ENCODE assay signal across 8 mouse cellular contexts in genomic region chr3:153943003-153943640, GRCm38 (mm10). TPM values are rescaled to one million over a fixed set of nuclear protein-coding genes. Genes with fewer than 3 reads are reported as not detected.
A peak's percentile ranks its signal among the peaks of the same experiment; 100 is the strongest.
DNase-seq lines count a peak whose midpoint lies in the region; ATAC-seq and TF ChIP-seq lines count a peak whose summit lies in the region.

No protein-coding gene starts in this region.

- WGBS in neural tube, embryonic 11.5 days: 51% methylated on average over 12 of the region's 12 CpGs
- 76% methylated on average over 12 of the region's 12 CpGs for WGBS in forebrain, embryonic 10.5 days
- 45% methylated on average over 12 of the region's 12 CpGs for WGBS in limb, embryonic 11.5 days
- WGBS in stomach, postnatal 0 days: 14% methylated on average over 12 of the region's 12 CpGs

- peaks cover 3% of the 10 kb centered on the region for H3K4me1 ChIP-seq in neural tube, embryonic 11.5 days (ENCODE audit: control insufficient read depth, insufficient read depth, low read length)
- H3K4me1 ChIP-seq in forebrain, embryonic 10.5 days: peaks cover 25% of the 10 kb centered on the region
- peaks cover 7% of the 10 kb centered on the region; the same call in 1 of the 2 replicates for H3K4me1 ChIP-seq in limb, embryonic 11.5 days (ENCODE audit: control insufficient read depth, insufficient read depth, low read length)
- no peaks in the 10 kb centered on the region for H3K4me1 ChIP-seq in stomach, postnatal 0 days (replicated peaks; ENCODE audit: control insufficient read depth, insufficient read depth)

- no peak overlapping the region for H3K27ac ChIP-seq in neural tube, embryonic 11.5 days (ENCODE audit: low read depth, low read length)
- H3K27ac ChIP-seq in forebrain, embryonic 10.5 days: no peak overlapping the region
- no peak overlapping the region for H3K27ac ChIP-seq in limb, embryonic 11.5 days (replicated peaks; ENCODE audit: low read depth, low read length)
- peak overlapping the region; percentile 93 for H3K27ac ChIP-seq in stomach, postnatal 0 days (replicated peaks)

- TF ChIP-seq CTCF in stomach, postnatal 0 days (IDR thresholded peaks at IDR 0.05; ENCODE audit: low read depth): no peak

- H3K36me3 ChIP-seq in neural tube, embryonic 11.5 days (ENCODE audit: control insufficient read depth, insufficient read depth, low read length): no peaks in the 10 kb centered on the region
- peaks cover 22% of the 10 kb centered on the region for H3K36me3 ChIP-seq in forebrain, embryonic 10.5 days (replicated peaks)
- H3K36me3 ChIP-seq in limb, embryonic 11.5 days (ENCODE audit: control insufficient read depth, insufficient read depth, low read length): no peaks in the 10 kb centered on the region
- H3K36me3 ChIP-seq in stomach, postnatal 0 days (ENCODE audit: control insufficient read depth, insufficient read depth, low read length): peaks cover 4% of the 10 kb centered on the region; the same call in 1 of the 2 replicates

- ATAC-seq in neural tube, embryonic 11.5 days (ENCODE audit: insufficient read depth, low FRiP score, low TSS enrichment): no peak
- ATAC-seq in limb, embryonic 11.5 days (ENCODE audit: insufficient number of reproducible peaks, low FRiP score, low TSS enrichment, low read depth): no peak
- ATAC-seq in stomach, postnatal 0 days (ENCODE audit: low FRiP score, low TSS enrichment): no peak

- H3K4me2 ChIP-seq in neural tube, embryonic 11.5 days (ENCODE audit: low read depth): peak overlapping the region; percentile 72
- peak overlapping the region; percentile 50 for H3K4me2 ChIP-seq in limb, embryonic 11.5 days (ENCODE audit: low read depth, severe bottlenecking)
- peak overlapping the region; percentile 70 for H3K4me2 ChIP-seq in stomach, postnatal 0 days (replicated peaks; ENCODE audit: low read depth)

- no peak for DNase-seq in neural tube, embryonic 11.5 days (ENCODE audit: low spot score)
- DNase-seq in neural tube, embryonic 10.5 days (ENCODE audit: extremely low spot score, low spot score): no peak
- DNase-seq in forebrain, embryonic 10.5 days (ENCODE audit: extremely low spot score, low spot score): no peak
- DNase-seq in limb, embryonic 11.5 days (ENCODE audit: low spot score): no peak
- no peak for DNase-seq in stomach, postnatal 0 days (ENCODE audit: low spot score)
- no peak for DNase-seq in frontal cortex, postnatal 25 days (ENCODE audit: low spot score in 2 of 2)
- DNase-seq in right cerebral cortex, postnatal 25 days: no peak
- DNase-seq in layer of hippocampus, postnatal 10 days (ENCODE audit: low spot score in 2 of 2): no peak

- no peaks in the 10 kb centered on the region for H3K9me3 ChIP-seq in neural tube, embryonic 11.5 days (ENCODE audit: control insufficient read depth, low read length)
- no peaks in the 10 kb centered on the region for H3K9me3 ChIP-seq in forebrain, embryonic 10.5 days
- H3K9me3 ChIP-seq in limb, embryonic 11.5 days (ENCODE audit: control insufficient read depth, low read length): no peaks in the 10 kb centered on the region
- H3K9me3 ChIP-seq in stomach, postnatal 0 days (ENCODE audit: control insufficient read depth, low read length): no peaks in the 10 kb centered on the region

- no peaks in the 10 kb centered on the region for H3K27me3 ChIP-seq in neural tube, embryonic 11.5 days (ENCODE audit: control insufficient read depth, insufficient read depth, low read length)
- H3K27me3 ChIP-seq in forebrain, embryonic 10.5 days (ENCODE audit: poor library complexity, severe bottlenecking): no peaks in the 10 kb centered on the region
- no peaks in the 10 kb centered on the region for H3K27me3 ChIP-seq in limb, embryonic 11.5 days (ENCODE audit: control insufficient read depth, insufficient read depth, low read length)
- no peaks in the 10 kb centered on the region for H3K27me3 ChIP-seq in stomach, postnatal 0 days (ENCODE audit: control insufficient read depth, insufficient read depth, low read length)

- no peak for TF ChIP-seq EP300 in stomach, postnatal 0 days (optimal IDR thresholded peaks at IDR 0.05)

- peak overlapping the region; percentile 55 for H3K4me3 ChIP-seq in neural tube, embryonic 11.5 days (ENCODE audit: low read depth, low read length)
- peak overlapping the region; percentile 83 for H3K4me3 ChIP-seq in forebrain, embryonic 10.5 days
- peak overlapping the region; percentile 74 for H3K4me3 ChIP-seq in limb, embryonic 11.5 days (ENCODE audit: low read depth, low read length)
- peak overlapping the region; percentile 74 for H3K4me3 ChIP-seq in stomach, postnatal 0 days (ENCODE audit: low read depth, low read length)

- H3K9ac ChIP-seq in neural tube, embryonic 11.5 days (ENCODE audit: low read length): no peak overlapping the region; the same call in 1 of the 2 replicates
- no peak overlapping the region for H3K9ac ChIP-seq in limb, embryonic 11.5 days (ENCODE audit: low read length)
- no peak overlapping the region for H3K9ac ChIP-seq in stomach, postnatal 0 days (ENCODE audit: low read length)

RNA-seq across cellular contexts. Expression of gene Acadm, which starts 1.3 kb away (rescaled TPM):
- 53.0 and 58.3 TPM in 2 replicates for polyA plus RNA-seq in neural tube, embryonic 11.5 days (2014; fragmentation: Nextera tagmentation; extraction: Ambion mirVana)
- 37.6 and 39.1 TPM in 2 replicates for polyA plus RNA-seq in forebrain, embryonic 10.5 days (2016; fragmentation: Nextera tagmentation; extraction: Ambion mirVana)
- 42.5 and 43.9 TPM in 2 replicates for polyA plus RNA-seq in limb, embryonic 11.5 days (2014; fragmentation: Nextera tagmentation; extraction: Ambion mirVana)
- polyA plus RNA-seq in stomach, postnatal 0 days (2015; fragmentation: Nextera tagmentation; extraction: Ambion mirVana): 85.5 and 88.0 TPM in 2 replicates
- 10 to 100 TPM; 43.8 to 58.1 TPM for total RNA-seq in layer of hippocampus, postnatal 10 days (2021)

RNA-seq across cellular contexts. Expression of gene Slc44a5, which starts 30.1 kb away (rescaled TPM):
- polyA plus RNA-seq in neural tube, embryonic 11.5 days (2014; fragmentation: Nextera tagmentation; extraction: Ambion mirVana): 3.2 and 3.7 TPM in 2 replicates
- 0.82 and 0.91 TPM in 2 replicates for polyA plus RNA-seq in forebrain, embryonic 10.5 days (2016; fragmentation: Nextera tagmentation; extraction: Ambion mirVana)
- 0.24 and 0.39 TPM in 2 replicates for polyA plus RNA-seq in limb, embryonic 11.5 days (2014; fragmentation: Nextera tagmentation; extraction: Ambion mirVana)
- 0.40 and 0.53 TPM in 2 replicates for polyA plus RNA-seq in stomach, postnatal 0 days (2015; fragmentation: Nextera tagmentation; extraction: Ambion mirVana)
- 10 to 100 TPM; 45.5 to 48.6 TPM for total RNA-seq in layer of hippocampus, postnatal 10 days (2021)

RNA-seq across cellular contexts. Expression of gene Rabggtb, which starts 30.3 kb away (rescaled TPM):
- 39.7 and 44.4 TPM in 2 replicates for polyA plus RNA-seq in neural tube, embryonic 11.5 days (2014; fragmentation: Nextera tagmentation; extraction: Ambion mirVana)
- 51.2 and 55.5 TPM in 2 replicates for polyA plus RNA-seq in forebrain, embryonic 10.5 days (2016; fragmentation: Nextera tagmentation; extraction: Ambion mirVana)
- polyA plus RNA-seq in limb, embryonic 11.5 days (2014; fragmentation: Nextera tagmentation; extraction: Ambion mirVana): 41.8 and 49.5 TPM in 2 replicates
- 27.5 and 29.8 TPM in 2 replicates for polyA plus RNA-seq in stomach, postnatal 0 days (2015; fragmentation: Nextera tagmentation; extraction: Ambion mirVana)
- total RNA-seq in layer of hippocampus, postnatal 10 days (2021): 10 to 100 TPM; 73.5 to 80.8 TPM

RNA-seq across cellular contexts. Expression of gene Msh4, which starts 37.2 kb away (rescaled TPM):
- 0.07 and 0.12 TPM in 2 replicates for polyA plus RNA-seq in neural tube, embryonic 11.5 days (2014; fragmentation: Nextera tagmentation; extraction: Ambion mirVana)
- polyA plus RNA-seq in forebrain, embryonic 10.5 days (2016; fragmentation: Nextera tagmentation; extraction: Ambion mirVana): 0.07 and 0.12 TPM in 2 replicates
- 0.11 TPM in 1 of 2 replicates, not detected in the other for polyA plus RNA-seq in limb, embryonic 11.5 days (2014; fragmentation: Nextera tagmentation; extraction: Ambion mirVana)
- 0.04 and 0.10 TPM in 2 replicates for polyA plus RNA-seq in stomach, postnatal 0 days (2015; fragmentation: Nextera tagmentation; extraction: Ambion mirVana)
- total RNA-seq in layer of hippocampus, postnatal 10 days (2021): under 1 TPM; 0.59 to 0.71 TPM
